Mouse (Mus musculus) MEL (cell line): ENCODE measurements around the gene Ilf3. TPM values are rescaled to one million over a fixed set of nuclear protein-coding genes. Genes with fewer than 3 reads are reported as not detected.

ENCODE experiments used
- DNase-seq: peaks from one replicate; pipeline ENCODE4 v3.0.0; 2011; ENCODE audit warnings: low read depth, low spot score
- H3K27ac ChIP-seq: 2 replicates; pipeline ENCODE4 v1.5.1; 2012; ENCODE audit warnings: low read depth, mild to moderate bottlenecking, control low read depth, low read length, moderate library complexity; ENCODE audit not compliant: control insufficient read depth
- H3K27me3 ChIP-seq, 2 experiments: fragments of 150-350 bp in 1 of 2; sonication (generic) in 1 of 2; 2 replicates each; pipeline ENCODE4 v1.6.1; 2012; ENCODE audit warnings: low read length in 2 of 2, mild to moderate bottlenecking in 2 of 2, improper control_type of control experiment in 1 of 2, moderate library complexity in 1 of 2; ENCODE audit not compliant: insufficient read depth in 2 of 2, control insufficient read depth in 1 of 2
- H3K36me3 ChIP-seq, 2 experiments: 2 replicates each; pipeline ENCODE4 v1.6.1; 2012 to 2014; ENCODE audit warnings: low read length in 2 of 2, improper control_type of control experiment in 1 of 2, inconsistent platforms in 1 of 2, mild to moderate bottlenecking in 1 of 2; ENCODE audit not compliant: insufficient read depth in 2 of 2, control insufficient read depth in 1 of 2
- H3K4me1 ChIP-seq, 2 experiments: fragments of 150-350 bp in 1 of 2; sonication (generic) in 1 of 2; 2 replicates each; pipeline ENCODE4 v1.6.1; 2012; ENCODE audit warnings: low read length in 2 of 2, improper control_type of control experiment in 1 of 2, mild to moderate bottlenecking in 1 of 2; ENCODE audit not compliant: insufficient read depth in 2 of 2, control insufficient read depth in 1 of 2
- H3K4me3 ChIP-seq, 2 experiments: fragments of 150-350 bp in 1 of 2; sonication (generic) in 1 of 2; 2 replicates each; pipeline ENCODE4 v1.5.1; 2012; ENCODE audit warnings: low read depth in 2 of 2, low read length in 2 of 2, mild to moderate bottlenecking in 2 of 2, moderate library complexity in 2 of 2, control low read depth in 1 of 2, improper control_type of control experiment in 1 of 2; ENCODE audit not compliant: control insufficient read depth in 1 of 2, insufficient read depth in 1 of 2
- H3K79me2 ChIP-seq: 2 replicates; pipeline ENCODE4 v1.6.1; 2012; ENCODE audit warnings: mild to moderate bottlenecking, low read length, moderate library complexity; ENCODE audit not compliant: control insufficient read depth, poor library complexity, insufficient read depth
- H3K9ac ChIP-seq: 2 replicates; pipeline ENCODE4 v1.6.1; 2012; ENCODE audit warnings: low read depth, mild to moderate bottlenecking, control low read depth, low read length, moderate library complexity; ENCODE audit not compliant: control insufficient read depth, poor library complexity, severe bottlenecking
- H3K9me3 ChIP-seq: fragments of 150-350 bp; sonication (generic); replicated peaks from 2 replicates; pipeline ENCODE4 v1.6.1; 2012; ENCODE audit warnings: mild to moderate bottlenecking, low read length, improper control_type of control experiment, moderate library complexity; ENCODE audit not compliant: insufficient read depth
- BHLHE40 ChIP-seq: IDR thresholded peaks from 2 replicates; pipeline ENCODE4 v1.6.1; 2012; ENCODE audit warnings: low read depth, mild to moderate bottlenecking, inconsistent platforms, low read length, improper control_type of control experiment, borderline replicate concordance
- CTCF ChIP-seq, 3 experiments: IDR thresholded peaks in 2 of 3; conservative IDR thresholded peaks in 1 of 3; 2 replicates each; pipeline ENCODE4 v1.5.1; 2011 to 2012; ENCODE audit warnings: low read length in 3 of 3, low read depth in 2 of 3, mild to moderate bottlenecking in 2 of 3, improper control_type of control experiment in 1 of 3, inconsistent platforms in 1 of 3, mixed read lengths in 1 of 3, moderate library complexity in 1 of 3; ENCODE audit not compliant: control insufficient read depth in 1 of 3, insufficient read depth in 1 of 3, poor library complexity in 1 of 3, severe bottlenecking in 1 of 3
- ELF1 ChIP-seq: IDR thresholded peaks from 2 replicates; pipeline ENCODE4 v1.6.1; 2014; ENCODE audit warnings: low read depth, mild to moderate bottlenecking, inconsistent platforms, low read length, improper control_type of control experiment, moderate library complexity
- GATA1 ChIP-seq: IDR thresholded peaks from 2 replicates; pipeline ENCODE4 v1.6.1; 2011; ENCODE audit warnings: low read depth, low read length, improper control_type of control experiment
- JUND ChIP-seq: IDR thresholded peaks from 2 replicates; pipeline ENCODE4 v1.6.1; 2011; ENCODE audit warnings: low read depth, mild to moderate bottlenecking, improper control_type of control experiment, low read length
- MAFK ChIP-seq: IDR thresholded peaks from 2 replicates; pipeline ENCODE4 v1.6.1; 2011; ENCODE audit warnings: low read depth, mild to moderate bottlenecking, low read length, improper control_type of control experiment, borderline replicate concordance
- MAX ChIP-seq: IDR thresholded peaks from 2 replicates; pipeline ENCODE4 v1.6.1; 2011; ENCODE audit warnings: low read length, improper control_type of control experiment
- MAZ ChIP-seq: IDR thresholded peaks from 2 replicates; pipeline ENCODE4 v1.6.1; 2012; ENCODE audit warnings: low read depth, mild to moderate bottlenecking, inconsistent platforms, low read length, improper control_type of control experiment
- MEF2A ChIP-seq: IDR thresholded peaks from 2 replicates; pipeline ENCODE4 v1.6.1; 2014; ENCODE audit warnings: low read depth, mild to moderate bottlenecking, inconsistent platforms, low read length, improper control_type of control experiment; ENCODE audit not compliant: poor library complexity, insufficient replicate concordance, severe bottlenecking; ENCODE audit errors: extremely low read depth
- MYC ChIP-seq: IDR thresholded peaks from 2 replicates; pipeline ENCODE4 v1.6.1; 2011; ENCODE audit warnings: low read depth, mild to moderate bottlenecking, low read length, improper control_type of control experiment, moderate library complexity
- NELFE ChIP-seq: IDR thresholded peaks from 2 replicates; pipeline ENCODE4 v1.6.1; 2011; ENCODE audit warnings: low read depth, low read length, improper control_type of control experiment
- POLR2A ChIP-seq, 2 experiments: IDR thresholded peaks; 2 replicates each; pipeline ENCODE4 v1.6.1; 2011 to 2012; ENCODE audit warnings: low read length in 2 of 2, mild to moderate bottlenecking in 2 of 2, control low read depth in 1 of 2, improper control_type of control experiment in 1 of 2, low read depth in 1 of 2, moderate library complexity in 1 of 2; ENCODE audit not compliant: control insufficient read depth in 1 of 2, insufficient read depth in 1 of 2, poor library complexity in 1 of 2
- RCOR1 ChIP-seq: IDR thresholded peaks from 2 replicates; pipeline ENCODE4 v1.6.1; 2012; ENCODE audit warnings: low read depth, mild to moderate bottlenecking, inconsistent platforms, low read length, improper control_type of control experiment
- SIN3A ChIP-seq: IDR thresholded peaks from 2 replicates; pipeline ENCODE4 v1.6.1; 2012; ENCODE audit warnings: low read length, improper control_type of control experiment, inconsistent platforms
- SMC3 ChIP-seq: IDR thresholded peaks from 2 replicates; pipeline ENCODE4 v1.6.1; 2011; ENCODE audit warnings: low read depth, low read length, improper control_type of control experiment
- TAL1 ChIP-seq: IDR thresholded peaks from 2 replicates; pipeline ENCODE4 v1.6.1; 2012; ENCODE audit warnings: mild to moderate bottlenecking, inconsistent platforms, low read length, moderate library complexity, mixed read lengths
- TBP ChIP-seq: IDR thresholded peaks from 2 replicates; pipeline ENCODE4 v1.8.0; 2011; ENCODE audit warnings: low read depth, low read length, improper control_type of control experiment
- UBTF ChIP-seq: IDR thresholded peaks from 2 replicates; pipeline ENCODE4 v1.6.1; 2012; ENCODE audit warnings: low read depth, mild to moderate bottlenecking, inconsistent platforms, low read length, improper control_type of control experiment, moderate library complexity, borderline replicate concordance; ENCODE audit not compliant: insufficient read depth
- USF1 ChIP-seq: IDR thresholded peaks from 2 replicates; pipeline ENCODE4 v1.6.1; 2014; ENCODE audit warnings: low read depth, mild to moderate bottlenecking, inconsistent platforms, low read length, improper control_type of control experiment, moderate library complexity
- USF2 ChIP-seq, 2 experiments: IDR thresholded peaks; 2 replicates each; pipeline ENCODE4 v1.6.1; 2011 to 2012; ENCODE audit warnings: improper control_type of control experiment in 2 of 2, low read length in 2 of 2, borderline replicate concordance in 1 of 2, inconsistent platforms in 1 of 2, low read depth in 1 of 2, mild to moderate bottlenecking in 1 of 2; ENCODE audit not compliant: insufficient read depth in 1 of 2
- ZC3H11A ChIP-seq: IDR thresholded peaks from 2 replicates; pipeline ENCODE4 v1.6.1; 2012; ENCODE audit warnings: low read depth, mild to moderate bottlenecking, inconsistent platforms, low read length, improper control_type of control experiment
- ZKSCAN1 ChIP-seq: IDR thresholded peaks from 2 replicates; pipeline ENCODE4 v1.6.1; 2012; ENCODE audit warnings: low read depth, mild to moderate bottlenecking, inconsistent platforms, low read length, improper control_type of control experiment, moderate library complexity
- ZMIZ1 ChIP-seq: IDR thresholded peaks from 2 replicates; pipeline ENCODE4 v1.6.1; 2012; ENCODE audit warnings: low read depth, mild to moderate bottlenecking, inconsistent platforms, low read length, improper control_type of control experiment, moderate library complexity
- polyA plus RNA-seq, 2 experiments: library from polyadenylated mRNA; stranded (reverse) in 1 of 2; unstranded in 1 of 2; fragments of >175 nt in 1 of 2; fragments of >200 nt in 1 of 2; gene quantifications; 2 replicates each; pipeline versions ENCODE4 v1.2.1 to v1.2.4; 2012; ENCODE audit warnings: low replicate concordance in 2 of 2, low read depth in 1 of 2; ENCODE audit not compliant: insufficient read length in 2 of 2, insufficient read depth in 1 of 2, missing spikeins in 1 of 2
- total RNA-seq: library from RNA; depleted of rRNA; stranded (reverse); fragments of 300-350 nt; gene quantifications from 2 replicates; pipeline ENCODE4 v1.2.3, GENCODE M21; 2012

Ilf3 gene
- total and polyA plus RNA-seq, 3 experiments: 67.4 to 519 (median 210) TPM

DNA sequence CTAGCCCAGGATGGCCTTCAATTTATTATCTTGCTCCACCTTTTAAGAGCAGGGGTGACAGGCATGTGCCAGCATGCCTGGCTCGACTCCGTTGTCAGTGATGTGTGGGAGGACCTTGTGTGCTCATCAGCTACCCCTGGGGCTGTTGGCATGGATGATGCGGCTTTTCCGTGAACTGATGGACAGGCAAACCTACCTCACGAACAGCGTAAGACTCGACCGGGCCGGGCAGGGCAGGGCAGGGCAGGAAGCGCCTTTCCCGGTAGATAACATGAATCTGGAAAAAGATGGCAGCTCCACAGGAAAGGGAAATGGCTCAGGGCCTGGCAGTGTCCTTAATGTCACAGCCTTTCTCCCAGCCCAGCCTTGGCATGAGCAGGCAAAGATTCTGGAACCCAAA, 43.4 kb upstream of the Ilf3 start:
- H3K36me3 ChIP-seq: peaks cover 0 to 22% of the 10 kb centered on the region in 2 experiments; a peak in 2 of 4 replicates
- H3K4me1 ChIP-seq: peaks cover 24 to 25% of the 10 kb centered on the region in 2 experiments
- H3K27me3 ChIP-seq: no peaks in the 10 kb centered on the region
- no peak overlapping the region for H3K27ac ChIP-seq
- DNase-seq: no peak
- H3K9ac ChIP-seq: no peak overlapping the region
- no peaks in the 10 kb centered on the region for H3K9me3 ChIP-seq
- peaks cover 26% of the 10 kb centered on the region for H3K79me2 ChIP-seq
- TF ChIP-seq TAL1 (0 out of 2 replicates have a peak, but pooled peaks have one; percentile 5), BHLHE40 (no peak), ZC3H11A (no peak)
- no peak overlapping the region for H3K4me3 ChIP-seq

DNA sequence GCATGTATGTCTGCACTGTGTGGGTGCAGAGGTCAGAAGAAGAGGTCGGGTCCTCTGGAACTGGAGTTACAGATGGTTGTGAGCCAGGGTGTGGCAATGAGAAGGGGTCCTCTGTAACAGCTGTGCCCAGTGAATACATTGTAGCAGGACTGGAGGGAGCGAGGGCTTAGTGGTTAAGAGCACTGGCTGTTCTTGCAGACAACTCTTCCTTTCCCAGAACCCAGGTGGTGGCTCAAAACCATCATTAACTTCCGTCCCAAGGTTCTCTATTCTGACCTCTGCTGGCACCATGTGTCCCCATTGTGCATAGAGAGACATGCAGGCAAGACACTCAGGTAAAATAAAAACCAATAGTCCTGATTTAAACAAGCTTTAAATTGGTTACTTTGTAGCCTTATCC, 40.1 kb upstream of the Ilf3 start:
- DNase-seq: no peak
- TF ChIP-seq TAL1: no peak
- peak in 1 of 3 experiments; percentile 6; a peak in 1 of 6 replicates for TF ChIP-seq CTCF (IDR thresholded peaks at IDR 0.05 in 2 of 3, conservative IDR thresholded peaks at IDR 0.05 in 1 of 3; ENCODE audit: control insufficient read depth in 1 of 3, insufficient read depth in 1 of 3, low read depth in 2 of 3, low read length in 3 of 3, poor library complexity in 1 of 3, severe bottlenecking in 1 of 3)
- no peak for TF ChIP-seq BHLHE40
- TF ChIP-seq ZMIZ1: no peak
- Histone ChIP-seq H3K4me3 (no peak overlapping the region), H3K27me3 (no peaks in the 10 kb centered on the region), H3K79me2 (peaks cover 17% of the 10 kb centered on the region; the same call in 1 of the 2 replicates), H3K9ac (0 out of 2 replicates have a peak overlapping the region, but pooled peaks have one; percentile 3), H3K36me3 (peaks cover 0 to 13% of the 10 kb centered on the region in 2 experiments; a peak in 2 of 4 replicates), H3K27ac (0 out of 2 replicates have a peak overlapping the region, but pooled peaks have one; percentile 8), H3K4me1 (peaks cover 15% of the 10 kb centered on the region in 2 experiments), H3K9me3 (no peaks in the 10 kb centered on the region)

DNA sequence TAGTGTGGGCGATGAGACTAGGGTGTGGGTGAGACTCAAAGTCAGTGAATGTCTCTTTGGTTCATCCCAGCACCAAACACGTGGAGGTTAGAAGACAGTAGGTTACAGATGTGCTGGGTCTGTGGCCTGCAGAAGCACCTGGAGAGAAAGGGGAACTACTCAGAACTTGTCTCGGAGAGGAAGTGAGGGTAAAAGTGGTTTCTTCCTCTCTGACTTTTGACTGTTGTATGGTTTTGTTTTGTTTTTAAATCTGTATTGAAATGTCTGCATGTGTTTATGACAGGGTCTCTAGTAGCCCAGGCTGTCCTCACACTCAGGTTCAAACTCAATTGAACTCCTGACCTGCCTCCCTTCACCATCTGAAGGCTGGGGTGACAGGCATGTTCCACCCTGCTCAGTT, 39.6 kb upstream of the Ilf3 start:
- Histone ChIP-seq H3K4me1 (peaks cover 15% of the 10 kb centered on the region in 2 experiments), H3K27me3 (no peaks in the 10 kb centered on the region), H3K9ac (peak overlapping the region; percentile 45), H3K27ac (peak overlapping the region; percentile 51), H3K36me3 (peaks cover 0 to 13% of the 10 kb centered on the region in 2 experiments; a peak in 2 of 4 replicates), H3K9me3 (no peaks in the 10 kb centered on the region), H3K4me3 (peak overlapping the region; percentile 8 to 24; a peak in 3 of 4 replicates), H3K79me2 (peaks cover 15% of the 10 kb centered on the region; the same call in 1 of the 2 replicates)
- DNase-seq: peak; percentile 95
- TF ChIP-seq USF1: peak; percentile 60
- peak; percentile 99 for TF ChIP-seq MYC
- TF ChIP-seq ELF1: no peak
- TF ChIP-seq SIN3A: peak; percentile 96
- 0 out of 2 replicates have a peak, but pooled peaks have one; percentile 56 for TF ChIP-seq JUND
- 0 out of 4 replicates have a peak, but pooled peaks of 1 of the 2 experiments have one; percentile 2 for TF ChIP-seq USF2 (IDR thresholded peaks at IDR 0.05; ENCODE audit: borderline replicate concordance in 1 of 2, insufficient read depth in 1 of 2, low read depth in 1 of 2, low read length in 2 of 2)
- peak; percentile 81; the same call in 1 of the 2 replicates for TF ChIP-seq ZKSCAN1
- TF ChIP-seq GATA1: no peak
- no peak for TF ChIP-seq ZMIZ1
- peak; percentile 55; the same call in 1 of the 2 replicates for TF ChIP-seq MAFK
- no peak for TF ChIP-seq MEF2A
- TF ChIP-seq SMC3: peak; percentile 15; the same call in 1 of the 2 replicates
- no peak for TF ChIP-seq NELFE
- peak; percentile 98 for TF ChIP-seq MAX
- peak in 1 of 2 experiments; percentile 35; a peak in 1 of 4 replicates for TF ChIP-seq POLR2A (IDR thresholded peaks at IDR 0.05; ENCODE audit: control insufficient read depth in 1 of 2, insufficient read depth in 1 of 2, low read depth in 1 of 2, low read length in 2 of 2, poor library complexity in 1 of 2)
- peak; percentile 86 for TF ChIP-seq TBP
- 0 out of 2 replicates have a peak, but pooled peaks have one; percentile 7 for TF ChIP-seq BHLHE40
- TF ChIP-seq UBTF: peak; percentile 79; the same call in 1 of the 2 replicates
- 0 out of 2 replicates have a peak, but pooled peaks have one; percentile 36 for TF ChIP-seq MAZ
- TF ChIP-seq RCOR1: peak; percentile 93
- peak; percentile 36 for TF ChIP-seq TAL1
